Mouse (Mus musculus) megakaryocyte-erythroid progenitor cell, adult 5-6 weeks (primary cell): Measurements from ENCODE around the gene Trappc1. TPM values are rescaled to one million over a fixed set of nuclear protein-coding genes. Genes with fewer than 3 reads are reported as not detected.
"Not testable (repeated sequence)": the region's sequence is repeated elsewhere in the genome, so short reads cannot be mapped to it uniquely, and the experiment has no call there.

Experiments
- ATAC-seq: replicated peaks from 2 replicates; pipeline ENCODE4 v1.8.0; 2016; ENCODE audit warnings: mild to moderate bottlenecking, inconsistent platforms; ENCODE audit not compliant: severe bottlenecking, poor library complexity, low FRiP score, low TSS enrichment
- total RNA-seq, 2 experiments: library from RNA; stranded (forward) in 1 of 2; stranded (reverse) in 1 of 2; fragments of 200-1000, 215-1000 nt in 1 of 2; fragments of >200 nt in 1 of 2; fragmentation: Nextera tagmentation in 1 of 2; gene quantifications; 2 replicates each; pipeline ENCODE4 v1.2.3; 2014 to 2017

The Trappc1 gene
- 77.9 and 81.4 TPM in 2 replicates for total RNA-seq (2014; fragmentation: Nextera tagmentation)
- 82.4 and 97.4 TPM in 2 replicates for total RNA-seq (2017)

DNA sequence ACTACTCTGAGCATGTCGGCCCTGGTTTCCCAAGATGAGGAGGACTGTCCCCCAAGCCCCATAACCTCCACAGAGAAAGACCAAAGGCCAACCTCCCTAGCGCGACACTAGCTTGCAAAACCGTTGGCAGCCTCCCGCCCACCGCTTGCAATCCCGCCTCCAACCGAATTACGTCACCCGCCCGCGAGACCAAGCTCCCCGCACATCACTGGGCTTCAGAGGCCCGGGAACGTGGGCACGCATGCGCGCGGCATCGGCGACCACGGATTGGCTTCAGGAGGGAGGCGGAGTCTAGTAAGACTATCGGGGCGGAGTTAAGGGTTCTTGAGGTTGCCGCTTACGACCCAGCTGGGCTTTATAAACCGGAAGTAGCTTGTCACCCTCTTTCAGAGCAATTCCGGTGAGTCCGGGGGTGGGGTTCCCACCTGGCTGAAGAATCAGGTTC is at the start of gene Trappc1, which contains the start of gene Cntrob:
Trappc1 (plus strand) TSS at position 314 of the 445 bp plus-strand sequence.
Cntrob (minus strand) TSS at position 109 of the 445 bp plus-strand sequence.
- ATAC-seq: peak; percentile 92

GRCm38 (mm10) chr11:69275650-69276049 is 48.1 kb upstream of the Trappc1 start:
- ATAC-seq: no peak

GRCm38 (mm10) chr11:69276081-69276480 is 47.7 kb upstream of the Trappc1 start:
- no peak for ATAC-seq

DNA sequence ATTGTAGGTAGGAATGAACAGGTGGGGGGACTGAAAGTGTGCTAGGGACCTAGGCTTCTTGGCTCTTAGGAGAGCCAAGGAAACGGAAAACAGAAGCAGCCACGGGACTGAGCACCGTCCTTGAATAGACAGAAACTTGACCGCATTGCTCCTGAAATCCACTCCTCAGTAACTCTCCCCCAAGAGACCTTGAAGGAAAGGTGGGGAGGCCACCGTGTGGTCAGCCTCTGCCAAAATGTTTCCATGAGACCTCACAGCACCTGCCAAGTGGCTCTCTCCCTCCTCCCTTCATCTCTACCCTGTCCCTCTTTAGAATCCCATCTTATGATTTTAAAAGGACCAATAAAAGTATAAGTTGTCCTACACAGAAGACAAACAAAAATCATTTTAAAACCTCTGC is 46.5 kb upstream of the Trappc1 start:
- ATAC-seq: no peak

DNA sequence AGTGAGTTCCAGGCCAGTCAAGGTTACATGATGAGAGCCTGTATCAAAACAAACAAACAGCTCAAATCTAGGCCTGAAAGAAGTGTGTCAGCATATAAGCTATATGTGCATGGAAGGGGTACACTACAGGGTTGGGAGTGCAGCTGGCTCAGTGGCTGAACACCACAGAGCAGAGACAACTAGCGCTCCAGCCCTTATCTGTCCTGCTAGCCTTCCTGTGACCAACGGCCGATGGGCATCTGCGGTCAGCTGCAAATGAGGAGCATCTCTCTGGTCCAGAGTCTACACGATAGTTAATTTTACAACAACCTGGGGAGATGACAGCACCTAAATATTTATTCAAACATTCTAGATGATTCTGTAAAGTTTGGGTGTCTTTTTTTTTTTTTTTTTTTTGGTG is 32.7 kb upstream of the Trappc1 start:
- no peak for ATAC-seq

GRCm38 (mm10) chr11:69295286-69295685 is 28.5 kb upstream of the Trappc1 start:
- no peak for ATAC-seq

DNA sequence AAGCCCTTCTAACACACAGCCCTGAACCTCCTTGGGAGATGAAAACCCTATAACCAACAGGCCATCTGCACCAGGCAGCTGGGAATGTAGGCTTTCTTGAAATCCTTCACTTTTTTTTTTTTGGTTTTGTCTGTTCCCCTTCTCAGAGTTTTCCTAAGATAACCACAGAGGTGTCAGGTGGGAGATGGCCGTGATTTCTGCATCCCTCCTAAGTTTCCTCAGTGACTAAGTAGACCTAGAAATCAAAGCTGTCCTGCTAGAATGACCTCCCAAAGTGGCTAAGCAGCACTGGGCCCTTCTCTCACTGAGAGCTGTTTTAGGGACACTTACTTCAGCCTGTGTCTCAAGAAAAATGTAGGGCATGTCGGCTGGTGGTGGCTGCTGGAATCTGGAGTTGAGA is 26.0 kb upstream of the Trappc1 start:
- ATAC-seq: no peak

GRCm38 (mm10) chr11:69298231-69298630 is 25.5 kb upstream of the Trappc1 start:
- ATAC-seq: no peak

DNA sequence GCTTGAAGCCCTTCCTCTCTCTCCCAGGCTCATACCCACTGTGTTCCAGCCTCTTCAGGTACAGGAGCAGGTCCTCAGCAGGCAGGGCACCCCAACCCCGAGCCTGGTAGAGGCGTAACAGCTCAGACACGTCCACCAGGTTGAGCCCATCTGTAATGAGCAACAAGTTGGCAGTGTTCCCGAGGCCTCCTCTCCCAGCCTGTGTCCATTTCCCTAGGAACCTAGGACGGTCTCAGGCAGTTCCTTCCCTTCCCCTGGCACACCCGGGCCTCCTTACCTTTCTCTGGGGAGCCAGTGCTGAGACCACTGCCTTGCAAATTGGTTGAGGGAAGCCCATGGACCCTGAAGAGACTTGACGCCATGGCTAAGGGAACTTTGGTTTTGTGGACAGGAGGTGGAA is 21.0 kb upstream of the Trappc1 start:
- no peak for ATAC-seq

DNA sequence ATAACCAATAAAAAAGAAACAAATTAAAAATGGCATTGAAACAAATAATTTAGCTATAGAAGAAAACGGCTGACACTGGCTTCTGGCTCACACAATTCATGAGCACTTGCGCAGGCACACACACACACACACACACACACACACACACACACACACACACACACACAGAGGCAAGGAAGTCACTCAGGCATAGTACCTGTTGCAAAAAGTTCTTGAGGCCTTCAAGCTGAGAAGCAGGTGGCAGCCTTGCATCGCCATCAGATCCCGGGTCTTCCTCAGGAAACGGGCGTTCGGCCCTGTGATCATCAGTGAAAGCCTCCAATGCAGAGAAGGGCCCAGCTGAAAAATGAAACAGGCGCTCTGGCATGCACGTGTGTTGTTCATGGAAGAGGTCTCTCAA is 18.5 kb upstream of the Trappc1 start:
- ATAC-seq: no peak

DNA sequence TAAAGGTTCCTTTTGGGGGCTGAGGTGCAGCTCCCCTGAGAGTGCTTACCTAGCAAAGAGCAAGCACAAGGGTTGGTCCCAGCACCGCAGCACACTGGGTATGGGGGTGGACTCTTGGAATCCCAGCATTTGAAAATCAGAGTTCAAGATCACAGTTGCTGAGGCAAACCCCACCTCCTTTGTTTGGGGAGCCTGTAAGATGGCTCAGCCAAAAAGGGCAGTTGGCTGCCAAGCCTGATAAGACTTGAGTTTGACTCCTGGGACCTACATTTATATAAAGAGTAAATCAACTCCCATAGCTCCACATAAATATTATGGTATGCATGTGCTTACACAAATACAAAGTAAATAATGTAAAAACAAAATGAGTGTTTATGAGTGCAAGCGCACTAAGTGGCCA is 17.7 kb upstream of the Trappc1 start:
- peak; percentile 59 for ATAC-seq

DNA sequence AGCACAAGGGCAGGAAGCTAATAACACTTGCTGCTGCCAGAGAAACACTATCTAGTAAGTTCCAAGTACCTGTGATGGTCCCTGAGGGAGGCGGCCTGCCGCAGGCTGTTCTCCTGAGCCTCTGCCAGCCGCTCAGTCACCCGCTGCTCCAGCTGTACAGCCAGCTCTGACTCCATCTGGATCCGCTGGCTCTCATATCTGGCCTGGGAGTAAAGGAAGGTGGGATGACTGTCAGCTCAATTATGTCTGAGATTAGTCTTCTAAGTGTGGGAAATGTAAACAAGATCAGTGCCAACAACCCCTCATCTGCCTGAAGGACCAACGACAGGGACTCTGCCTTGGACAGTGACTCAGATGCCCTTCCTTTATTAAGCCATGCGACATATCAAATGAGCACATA is 12.5 kb upstream of the Trappc1 start:
- no peak for ATAC-seq

DNA sequence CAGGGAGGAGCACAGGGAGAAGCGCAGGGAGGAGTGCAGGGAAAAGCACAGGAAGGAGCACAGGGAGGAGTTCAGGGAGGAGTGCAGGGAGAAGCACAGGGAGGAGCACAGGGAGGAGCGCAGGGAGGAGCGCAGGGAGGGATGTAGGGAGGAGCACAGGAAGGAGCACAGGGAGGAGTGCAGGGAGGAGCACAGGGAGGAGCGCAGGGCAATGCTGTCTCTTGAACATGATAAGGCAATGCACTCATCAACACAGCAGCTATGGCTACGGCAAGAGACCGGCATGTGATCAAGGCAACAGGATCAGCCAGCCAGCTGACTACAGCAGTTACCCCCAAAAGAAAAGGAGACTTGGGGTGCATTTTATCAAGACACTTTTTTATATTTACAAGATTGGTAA is 7.4 kb upstream of the Trappc1 start:
- ATAC-seq: no peak

DNA sequence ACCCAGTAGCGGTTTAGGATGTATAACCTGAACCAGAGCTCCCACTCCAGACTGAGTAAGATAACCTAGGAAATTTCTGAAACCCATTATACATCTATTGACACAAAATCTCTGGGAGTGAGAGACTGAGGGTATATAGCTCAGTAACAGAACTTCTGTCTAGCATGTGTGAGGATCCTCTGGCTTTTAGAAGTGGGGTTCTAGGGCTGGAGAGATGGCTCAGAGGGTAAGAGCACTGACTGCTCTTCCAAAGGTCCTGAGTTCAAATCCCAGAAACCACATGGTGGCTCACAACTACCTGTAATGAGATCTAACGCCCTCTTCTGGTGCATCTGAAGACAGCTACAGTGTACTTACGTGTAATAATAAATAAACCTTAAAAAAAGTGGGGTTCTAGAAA is 5.8 kb upstream of the Trappc1 start:
- not testable (repeated sequence) for ATAC-seq

- no peak for ATAC-seq
Measured at GRCm38 (mm10) chr11:69321580-69321979, 2.2 kb upstream of the Trappc1 start.

- ATAC-seq: no peak
Measured at GRCm38 (mm10) chr11:69322010-69322409, 1.8 kb upstream of the Trappc1 start.

GRCm38 (mm10) chr11:69322693-69323471 is 898 bp upstream of the Trappc1 start:
- no peak for ATAC-seq

DNA sequence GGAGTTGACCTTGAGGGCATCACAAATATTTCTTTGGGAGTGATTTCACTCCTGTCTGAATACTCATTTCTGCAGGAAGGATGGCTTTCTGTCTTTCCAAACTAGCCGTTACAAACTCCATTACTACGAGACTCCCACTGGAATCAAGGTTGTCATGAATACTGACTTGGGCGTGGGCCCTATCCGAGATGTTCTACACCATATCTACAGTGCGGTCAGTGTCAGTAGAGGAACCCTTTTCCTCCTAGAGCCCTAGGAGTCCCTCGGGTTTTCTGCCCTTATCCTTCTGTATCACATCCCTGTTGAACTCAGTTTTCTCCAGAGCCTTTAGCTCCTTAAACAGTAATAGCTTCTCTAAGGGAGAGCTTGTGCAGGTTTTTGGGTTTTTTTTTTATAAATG is 969 bp downstream of the Trappc1 start:
- ATAC-seq: no peak

DNA sequence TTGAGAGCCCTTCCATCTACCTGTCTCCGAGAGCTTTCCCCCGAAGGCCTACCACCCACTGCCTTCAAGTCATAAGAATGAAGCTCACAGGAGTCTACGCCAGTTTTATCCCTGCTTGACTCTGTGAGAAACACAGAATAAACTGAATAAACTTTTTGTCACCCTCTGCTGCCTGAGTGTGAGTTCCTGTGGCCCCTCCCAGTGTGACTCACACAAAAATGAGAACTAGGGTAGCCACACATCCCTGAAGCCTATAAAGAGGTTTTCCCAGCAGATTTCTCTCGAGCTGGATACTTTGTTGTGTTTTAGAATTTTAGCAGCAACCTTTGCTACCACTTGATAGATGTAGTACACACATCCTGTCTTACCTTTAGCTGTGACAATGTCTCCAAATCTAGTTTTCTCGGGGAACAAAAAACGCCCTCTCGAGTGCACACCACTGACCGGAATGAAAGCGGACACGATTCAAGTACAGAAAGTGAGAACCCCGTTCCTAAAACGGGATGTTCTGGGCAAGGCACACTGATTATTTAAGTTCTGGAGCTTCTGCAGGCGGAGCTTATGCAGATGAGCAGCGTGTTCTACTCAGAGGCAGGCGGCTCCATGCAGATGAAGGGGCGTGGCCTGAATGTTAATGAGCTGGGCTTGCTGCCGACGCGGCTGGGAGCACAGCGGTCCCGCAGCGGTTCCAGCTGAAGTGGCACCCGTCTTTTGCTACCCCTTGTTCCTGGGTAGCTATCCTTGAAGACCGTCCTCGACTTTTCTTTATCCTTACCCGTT is 2.0 kb downstream of the Trappc1 start, which contains the start of gene Kcnab3:
Kcnab3 (plus strand) TSS at position 631 of the 780 bp plus-strand sequence.
- ATAC-seq: peak; percentile 82

DNA sequence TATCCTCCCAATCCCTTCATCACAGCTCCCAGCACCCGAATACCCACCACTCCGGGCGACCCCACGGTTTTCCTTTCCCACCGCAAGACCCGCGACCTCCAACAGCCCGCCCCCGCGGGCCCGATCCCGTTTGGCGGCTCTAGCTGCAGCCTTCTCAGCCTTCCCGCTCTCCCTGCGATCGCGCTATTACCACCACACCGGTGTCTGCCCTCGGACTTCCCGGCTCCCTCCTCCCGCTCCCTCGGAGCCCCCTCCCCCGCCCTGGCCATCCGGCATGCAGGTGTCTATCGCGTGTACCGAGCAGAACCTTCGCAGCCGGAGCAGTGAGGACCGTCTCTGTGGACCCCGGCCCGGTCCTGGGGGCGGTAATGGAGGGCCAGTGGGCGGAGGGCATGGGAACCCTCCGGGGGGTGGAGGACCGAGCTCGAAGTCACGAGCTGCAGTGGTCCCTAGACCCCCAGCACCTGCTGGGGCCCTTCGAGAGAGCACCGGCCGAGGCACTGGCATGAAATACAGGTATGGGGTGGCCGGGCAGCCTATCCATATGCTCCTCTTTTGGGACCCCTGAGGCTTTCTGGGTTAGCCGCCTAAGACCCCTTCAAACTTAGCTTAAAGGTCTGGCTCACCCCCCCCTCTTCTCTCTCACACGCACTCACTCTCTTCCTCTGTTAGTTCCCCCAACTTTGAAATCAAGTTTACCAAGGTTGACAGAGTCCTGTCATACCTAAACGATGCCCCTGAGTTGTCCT is 2.8 kb downstream of the Trappc1 start:
- ATAC-seq: peak; percentile 5; the same call in 1 of the 2 replicates
